Mouse (Mus musculus): ENCODE data around the gene Gm11983. TPM values are rescaled to one million over a fixed set of nuclear protein-coding genes. Genes with fewer than 3 reads are reported as not detected.
"Not testable (repeated sequence)": the region's sequence is repeated elsewhere in the genome, so short reads cannot be mapped to it uniquely, and the experiment has no call there.

Gm11983 gene
- total RNA-seq (2014; rRNA removed) (not detected in 2 replicates), polyA plus RNA-seq (2015; fragmentation: Nextera tagmentation; extraction: Ambion mirVana) (not detected in 2 replicates)

- Histone ChIP-seq H3K4me1 (ENCODE audit: insufficient read depth) (no peaks in the 10 kb centered on the region), H3K36me3 (ENCODE audit: insufficient read depth) (no peaks in the 10 kb centered on the region), H3K9ac (no peak within 1 kb of the TSS), H3K27me3 (ENCODE audit: insufficient read depth, low read length) (no peaks in the 10 kb centered on the region), H3K4me3 (ENCODE audit: low read depth, low read length) (no peak within 1 kb of the TSS), H3K27ac (ENCODE audit: low read depth, low read length) (no peak within 1 kb of the TSS), H3K9me3 (ENCODE audit: low read length) (no peaks in the 10 kb centered on the region), H3K4me2 (ENCODE audit: low read depth) (no peak within 1 kb of the TSS)
- TF ChIP-seq CTCF (IDR thresholded peaks at IDR 0.05; ENCODE audit: low read depth): no peak
- DNase-seq: no peak
- 89% methylated on average over 1 of the region's 1 CpGs for WGBS
- ATAC-seq: no peak
These were observed at the start of gene Gm11983 for GRCm38 (mm10) chr11:6837554-6837953. TSS of gene Gm11983 (minus strand) at chr11:6837654.

DNA sequence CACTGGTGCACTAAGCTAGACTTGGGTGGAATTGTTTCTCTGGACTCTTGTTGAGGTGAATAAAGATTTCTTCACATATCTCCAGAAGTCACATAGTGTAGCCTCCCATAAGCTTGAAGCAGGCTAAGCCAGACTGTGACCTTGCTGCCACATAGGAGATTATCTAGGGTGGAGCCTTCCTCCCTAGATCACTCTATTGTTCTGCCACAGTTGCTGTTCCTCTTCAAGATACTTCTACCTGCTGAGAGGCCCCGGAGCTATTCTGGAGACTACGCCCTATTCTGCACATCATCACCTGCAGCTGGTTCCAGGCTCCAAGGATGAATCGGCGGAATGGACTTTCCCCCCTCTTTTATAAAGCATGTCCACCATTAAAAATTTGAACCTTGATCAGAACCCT, 45.6 kb upstream of the Gm11983 start:
- H3K9ac ChIP-seq; H3K4me1 ChIP-seq (ENCODE audit: insufficient read depth); H3K9me3 ChIP-seq (ENCODE audit: low read length); ATAC-seq; H3K36me3 ChIP-seq (ENCODE audit: insufficient read depth); H3K4me3 ChIP-seq (ENCODE audit: low read depth, low read length); H3K27ac ChIP-seq (ENCODE audit: low read depth, low read length); H3K27me3 ChIP-seq (ENCODE audit: insufficient read depth, low read length); DNase-seq; H3K4me2 ChIP-seq (ENCODE audit: low read depth): not testable (repeated sequence)
- WGBS: 98% methylated on average over 4 of the region's 4 CpGs

DNA sequence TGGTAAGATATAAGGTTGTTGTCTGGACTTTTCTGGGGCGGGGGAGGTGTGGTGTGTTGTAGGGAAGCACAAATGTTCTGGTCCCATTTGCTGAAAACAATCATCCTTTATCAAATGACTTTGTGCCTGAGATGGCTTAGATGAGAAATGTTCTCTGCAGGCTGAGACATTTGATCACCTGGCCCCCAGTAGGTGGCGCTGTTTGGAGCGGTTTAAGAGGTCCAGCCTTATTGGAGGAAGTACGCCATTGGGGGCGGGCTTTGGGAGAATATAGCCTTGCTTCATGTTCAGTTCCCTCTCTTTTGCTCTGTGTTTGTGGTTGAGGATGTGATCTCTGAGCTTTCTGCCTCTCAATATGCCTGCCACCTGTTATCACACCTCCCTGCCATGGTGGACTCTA, 44.2 kb upstream of the Gm11983 start:
- no peak for DNase-seq
- Histone ChIP-seq H3K4me1 (ENCODE audit: insufficient read depth) (no peaks in the 10 kb centered on the region), H3K4me2 (ENCODE audit: low read depth) (no peak overlapping the region), H3K9me3 (ENCODE audit: low read length) (no peaks in the 10 kb centered on the region), H3K27ac (ENCODE audit: low read depth, low read length) (no peak overlapping the region), H3K4me3 (ENCODE audit: low read depth, low read length) (no peak overlapping the region), H3K9ac (no peak overlapping the region), H3K27me3 (ENCODE audit: insufficient read depth, low read length) (no peaks in the 10 kb centered on the region), H3K36me3 (ENCODE audit: insufficient read depth) (no peaks in the 10 kb centered on the region)
- ATAC-seq: no peak
- WGBS: 60% methylated on average over 5 of the region's 5 CpGs
- peak; percentile 47 for TF ChIP-seq CTCF (IDR thresholded peaks at IDR 0.05; ENCODE audit: low read depth)

DNA sequence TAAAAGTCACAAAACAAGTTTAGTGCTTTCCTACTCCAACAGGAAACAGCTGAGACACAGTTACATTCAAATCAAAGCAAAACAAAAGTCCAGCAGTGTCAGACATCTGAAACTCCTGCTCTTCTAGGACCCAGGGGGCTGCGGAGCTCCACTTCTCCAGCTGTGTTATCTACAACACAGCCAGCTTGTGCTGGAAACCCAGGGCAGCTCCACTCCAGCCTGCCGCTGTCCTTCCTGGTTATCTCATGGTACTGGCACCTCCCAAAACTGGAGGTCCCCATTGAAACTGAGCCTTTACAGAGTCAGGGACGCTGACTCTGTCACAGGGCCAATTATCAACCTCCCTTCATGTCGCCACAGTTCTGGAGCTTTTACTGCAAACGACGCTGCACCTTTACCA, 40.3 kb upstream of the Gm11983 start:
- no peak overlapping the region for H3K4me2 ChIP-seq (ENCODE audit: low read depth)
- no peaks in the 10 kb centered on the region for H3K9me3 ChIP-seq (ENCODE audit: low read length)
- no peaks in the 10 kb centered on the region for H3K36me3 ChIP-seq (ENCODE audit: insufficient read depth)
- no peak overlapping the region for H3K27ac ChIP-seq (ENCODE audit: low read depth, low read length)
- no peak for TF ChIP-seq CTCF (IDR thresholded peaks at IDR 0.05; ENCODE audit: low read depth)
- no peaks in the 10 kb centered on the region for H3K4me1 ChIP-seq (ENCODE audit: insufficient read depth)
- no peaks in the 10 kb centered on the region for H3K27me3 ChIP-seq (ENCODE audit: insufficient read depth, low read length)
- DNase-seq: no peak
- WGBS: 76% methylated on average over 6 of the region's 6 CpGs
- H3K4me3 ChIP-seq (ENCODE audit: low read depth, low read length): no peak overlapping the region
- no peak overlapping the region for H3K9ac ChIP-seq
- ATAC-seq: no peak

- Histone ChIP-seq H3K9ac (no peak overlapping the region), H3K27me3 (ENCODE audit: insufficient read depth, low read length) (no peaks in the 10 kb centered on the region), H3K36me3 (ENCODE audit: insufficient read depth) (no peaks in the 10 kb centered on the region), H3K4me1 (ENCODE audit: insufficient read depth) (no peaks in the 10 kb centered on the region), H3K4me2 (ENCODE audit: low read depth) (no peak overlapping the region), H3K9me3 (ENCODE audit: low read length) (no peaks in the 10 kb centered on the region), H3K4me3 (ENCODE audit: low read depth, low read length) (no peak overlapping the region), H3K27ac (ENCODE audit: low read depth, low read length) (no peak overlapping the region)
- WGBS: 89% methylated on average over 1 of the region's 1 CpGs
- DNase-seq: no peak
- no peak for ATAC-seq
- TF ChIP-seq CTCF (IDR thresholded peaks at IDR 0.05; ENCODE audit: low read depth): no peak
These were observed 33.5 kb upstream of the Gm11983 start for GRCm38 (mm10) chr11:6870947-6871346.

- Histone ChIP-seq H3K4me2 (ENCODE audit: low read depth) (no peak overlapping the region), H3K4me3 (ENCODE audit: low read depth, low read length) (no peak overlapping the region), H3K9ac (no peak overlapping the region), H3K4me1 (ENCODE audit: insufficient read depth) (peaks cover 6% of the 10 kb centered on the region; the same call in 1 of the 2 replicates), H3K27ac (ENCODE audit: low read depth, low read length) (no peak overlapping the region), H3K36me3 (ENCODE audit: insufficient read depth) (no peaks in the 10 kb centered on the region), H3K9me3 (ENCODE audit: low read length) (no peaks in the 10 kb centered on the region), H3K27me3 (ENCODE audit: insufficient read depth, low read length) (no peaks in the 10 kb centered on the region)
- WGBS: 90% methylated on average over 3 of the region's 3 CpGs
- DNase-seq (no peak), ATAC-seq (no peak)
- TF ChIP-seq CTCF (IDR thresholded peaks at IDR 0.05; ENCODE audit: low read depth): no peak
These were observed 28.1 kb upstream of the Gm11983 start for GRCm38 (mm10) chr11:6865536-6865935.

- DNase-seq: peak; percentile 49
- H3K9ac ChIP-seq: no peak overlapping the region
- H3K27ac ChIP-seq (ENCODE audit: low read depth, low read length): no peak overlapping the region
- H3K36me3 ChIP-seq (ENCODE audit: insufficient read depth): no peaks in the 10 kb centered on the region
- no peaks in the 10 kb centered on the region for H3K27me3 ChIP-seq (ENCODE audit: insufficient read depth, low read length)
- no peak overlapping the region for H3K4me3 ChIP-seq (ENCODE audit: low read depth, low read length)
- WGBS: 64% methylated on average over 3 of the region's 3 CpGs
- peaks cover 6% of the 10 kb centered on the region; the same call in 1 of the 2 replicates for H3K4me1 ChIP-seq (ENCODE audit: insufficient read depth)
- no peak for ATAC-seq
- no peaks in the 10 kb centered on the region for H3K9me3 ChIP-seq (ENCODE audit: low read length)
- H3K4me2 ChIP-seq (ENCODE audit: low read depth): no peak overlapping the region
- TF ChIP-seq CTCF (IDR thresholded peaks at IDR 0.05; ENCODE audit: low read depth): no peak
These were observed 24.7 kb upstream of the Gm11983 start for GRCm38 (mm10) chr11:6862185-6862584.

Data from forebrain, postnatal 0 days (tissue).